Mouse (Mus musculus) telencephalon, adult 2 months (tissue): Measurements from ENCODE around the gene Lonp1.
"Not testable (repeated sequence)": the region's sequence is repeated elsewhere in the genome, so short reads cannot be mapped to it uniquely, and the experiment has no call there.

ENCODE experiments used
- DNase-seq: peaks from one replicate; pipeline ENCODE4 v3.0.0-alpha.2; 2011; ENCODE audit warnings: low read depth, low spot score

Gene Lonp1

DNA sequence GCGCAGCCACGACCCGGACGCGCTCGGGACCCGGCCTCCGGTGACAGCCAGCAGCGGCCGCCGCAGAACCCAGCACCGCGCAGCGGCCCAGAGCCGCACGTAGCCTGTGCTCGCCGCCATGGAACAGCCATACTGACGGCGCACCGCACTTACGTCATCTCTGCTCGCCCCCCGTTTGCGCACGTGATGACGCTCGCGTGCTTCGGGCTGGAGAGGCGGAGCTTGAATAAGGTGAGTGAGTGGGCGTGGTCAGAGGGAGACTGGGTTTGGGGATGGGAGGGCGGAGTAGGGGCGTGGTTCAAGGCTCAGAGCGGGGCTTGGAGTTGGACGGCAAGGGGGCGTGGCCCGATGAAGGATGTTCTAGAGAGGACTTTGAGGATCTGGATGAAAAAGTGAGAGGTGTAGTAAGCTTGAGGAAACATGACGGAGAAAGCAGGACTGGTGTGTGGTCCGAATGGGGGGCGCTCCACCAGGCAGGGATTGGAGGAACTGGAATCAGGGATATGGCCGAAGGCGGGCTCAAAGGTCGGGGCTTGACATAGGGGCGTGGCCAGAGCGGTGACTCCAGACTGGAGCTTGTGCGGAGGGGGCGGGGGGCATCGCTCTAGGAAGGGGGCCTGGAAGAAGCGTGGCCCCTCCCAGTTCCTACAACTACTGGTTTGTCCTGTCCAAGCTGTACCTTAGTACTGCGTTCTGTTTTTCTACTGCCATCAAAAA, at the start of gene Lonp1:
Gene Lonp1 (minus strand): TSS at position 134 of the 717 bp plus-strand sequence.
- peak; percentile 95 for DNase-seq

DNA sequence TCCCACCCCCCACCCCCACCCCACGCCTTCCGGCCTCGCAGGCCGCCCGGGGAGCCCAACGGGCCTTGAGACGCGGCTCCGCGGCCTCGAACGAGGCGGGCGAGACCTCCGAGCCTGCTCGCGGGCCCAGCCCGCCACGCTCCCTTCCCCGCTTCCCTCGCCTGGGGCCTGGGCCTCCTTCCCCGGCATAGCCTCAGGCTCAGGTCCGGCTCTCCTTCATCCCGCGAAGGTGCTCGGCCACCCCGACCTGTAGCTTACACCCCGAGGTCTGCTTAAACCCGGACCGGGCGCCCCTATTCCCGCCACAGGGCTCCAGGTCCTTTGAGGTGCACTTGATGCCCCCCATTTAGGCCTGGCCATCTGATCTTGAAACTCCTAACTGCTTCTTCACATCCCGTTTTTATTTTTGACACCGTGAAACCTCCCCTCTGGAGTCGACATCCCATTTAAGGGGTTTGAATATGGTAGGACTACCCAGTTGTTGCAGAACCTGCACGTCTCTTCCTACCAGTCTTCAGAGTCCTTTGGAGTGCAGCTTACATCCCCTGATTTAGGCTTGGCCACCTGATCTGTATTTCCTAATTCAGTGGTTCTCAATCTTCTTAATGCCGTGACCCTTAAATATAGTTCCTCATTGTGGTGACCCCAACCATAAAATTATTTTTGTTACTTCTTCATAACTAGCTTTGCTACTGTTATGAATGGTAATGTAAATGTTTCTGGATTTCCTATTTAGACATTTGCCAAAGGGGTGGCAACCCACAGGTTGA, 47.1 kb upstream of the Lonp1 start:
- DNase-seq, result no peak

DNA sequence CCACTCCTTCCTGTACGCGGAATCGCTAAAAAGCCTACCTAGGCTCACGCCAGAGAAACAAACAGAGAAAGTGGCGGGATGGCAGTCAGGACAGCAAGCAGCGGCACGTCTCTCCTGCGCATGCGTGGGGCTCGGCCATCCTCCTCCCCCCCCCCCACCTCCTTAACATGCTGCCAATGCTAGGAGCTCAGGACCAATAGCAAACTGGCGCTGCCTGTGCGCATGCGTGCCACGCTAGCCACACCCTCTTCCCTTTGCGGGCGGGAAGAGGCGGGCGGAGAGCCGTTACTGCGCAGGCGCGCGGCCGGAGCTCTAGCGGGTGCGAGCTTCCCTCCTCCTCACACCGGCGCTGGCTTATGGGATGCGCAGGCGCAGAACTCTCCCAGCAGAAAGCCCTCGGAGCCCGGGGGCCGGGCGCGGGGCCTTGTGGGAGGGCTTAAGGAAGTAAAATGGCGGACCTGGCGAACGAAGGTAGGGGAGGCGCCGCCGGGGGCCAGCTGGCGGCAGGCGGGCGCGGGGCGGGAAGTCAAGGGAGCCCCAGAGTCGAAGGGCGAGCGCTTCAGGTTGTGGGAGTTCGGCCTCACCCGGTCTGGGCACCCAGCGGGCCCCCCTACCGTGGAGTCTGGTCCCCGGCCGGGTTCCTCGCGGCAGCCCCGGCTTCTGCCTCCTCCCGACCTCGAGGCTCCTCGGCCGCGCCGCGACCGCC, 46.4 kb upstream of the Lonp1 start, which contains the start of gene Ranbp3:
Gene Ranbp3 (plus strand): TSS at position 354 of the 706 bp plus-strand sequence.
- peak; percentile 98 for DNase-seq

DNA sequence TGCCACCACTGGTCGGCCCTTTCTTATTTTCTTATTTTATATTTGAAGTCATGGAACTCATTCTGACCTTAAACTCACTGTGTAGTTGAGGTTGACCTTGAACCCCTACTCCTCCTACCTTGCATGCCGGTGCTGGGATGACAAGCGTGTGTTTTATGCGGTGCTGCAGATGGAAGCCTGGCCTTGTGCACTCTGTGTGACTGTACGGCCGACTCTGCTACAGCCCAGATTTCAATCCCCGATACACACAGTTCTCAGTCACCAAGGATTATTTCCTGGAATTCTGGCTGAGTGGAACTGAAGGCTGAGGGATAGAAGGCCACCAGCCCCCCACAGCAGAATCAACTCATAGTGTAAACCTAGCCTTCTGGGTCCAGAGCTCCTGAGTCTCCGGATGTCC, 43.1 kb upstream of the Lonp1 start:
- DNase-seq, result no peak

DNA sequence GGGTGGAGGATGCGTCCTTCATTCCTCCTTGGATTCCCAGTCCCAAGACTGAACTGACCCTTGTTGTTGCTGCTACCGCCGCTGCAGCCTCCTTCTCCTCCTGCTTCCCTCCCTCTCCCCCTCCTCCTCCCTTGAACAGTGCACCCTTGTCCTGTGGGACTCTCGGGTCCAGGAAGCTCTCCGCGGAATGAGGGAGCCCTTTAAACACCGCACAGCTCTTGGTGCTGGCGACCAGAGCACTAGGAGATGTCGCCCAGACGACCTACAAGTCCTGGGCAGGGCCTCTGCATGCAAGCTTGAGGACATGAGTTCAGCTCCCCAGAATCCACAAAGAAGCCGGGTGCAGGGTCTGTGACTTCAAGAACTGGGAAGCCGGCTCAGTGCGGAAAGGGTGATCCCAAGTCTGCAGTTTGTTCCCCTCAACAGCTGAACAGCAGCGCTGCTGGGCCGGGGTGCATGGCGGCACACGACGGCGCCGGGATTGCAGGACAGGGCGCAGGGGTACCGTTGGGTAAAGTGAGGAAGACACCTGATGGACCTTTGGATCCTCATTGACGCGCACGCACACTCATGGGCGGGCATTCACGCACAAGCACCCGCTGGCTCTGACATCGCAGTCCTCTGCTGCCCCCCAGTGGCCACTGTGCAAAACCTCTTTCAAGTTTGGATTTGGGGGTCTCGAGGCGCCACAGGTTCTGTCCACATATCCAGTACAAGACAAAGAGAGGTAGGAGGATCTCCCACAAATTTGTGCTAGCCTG, 41.9 kb upstream of the Lonp1 start:
- DNase-seq, result peak; percentile 49

DNA sequence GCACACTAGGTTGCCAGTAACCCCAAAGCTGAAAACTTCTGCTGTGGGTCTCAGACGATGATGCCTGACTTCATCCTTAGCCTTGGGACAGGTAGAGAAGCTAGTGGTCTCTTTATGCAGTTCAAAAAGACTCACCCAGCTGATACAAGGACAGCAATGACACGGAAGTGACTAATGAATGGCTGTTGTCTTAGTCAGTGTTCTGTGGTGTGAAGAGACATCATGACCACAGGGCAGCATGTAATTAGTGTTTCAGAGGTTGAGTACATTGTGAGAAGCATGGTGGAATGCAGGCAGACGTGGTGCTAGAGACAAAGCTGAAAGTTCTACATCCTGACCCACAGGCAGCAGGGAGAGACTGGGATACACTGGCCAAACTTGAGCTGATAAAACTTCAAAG, 40.9 kb upstream of the Lonp1 start:
- no peak for DNase-seq

DNA sequence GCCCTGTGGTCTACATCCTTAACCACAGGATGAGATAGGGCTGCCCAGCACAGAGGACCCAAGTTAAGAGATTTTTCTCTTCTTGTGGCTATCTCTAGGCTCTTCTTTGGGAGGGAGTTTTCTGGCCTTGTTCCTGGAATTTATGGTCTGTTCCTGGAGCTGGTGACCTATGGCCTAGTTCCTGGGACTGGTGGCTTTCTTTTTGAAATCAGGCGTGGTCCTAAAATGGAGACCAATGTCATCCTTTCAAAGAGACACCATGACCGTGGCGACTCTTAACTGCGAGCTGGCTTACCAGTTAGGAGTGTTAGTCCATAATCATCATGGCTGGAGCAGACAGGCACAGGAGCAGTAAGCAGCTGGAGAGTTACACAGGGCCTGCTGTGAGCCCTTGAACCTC, 39.7 kb upstream of the Lonp1 start:
- DNase-seq, result no peak

DNA sequence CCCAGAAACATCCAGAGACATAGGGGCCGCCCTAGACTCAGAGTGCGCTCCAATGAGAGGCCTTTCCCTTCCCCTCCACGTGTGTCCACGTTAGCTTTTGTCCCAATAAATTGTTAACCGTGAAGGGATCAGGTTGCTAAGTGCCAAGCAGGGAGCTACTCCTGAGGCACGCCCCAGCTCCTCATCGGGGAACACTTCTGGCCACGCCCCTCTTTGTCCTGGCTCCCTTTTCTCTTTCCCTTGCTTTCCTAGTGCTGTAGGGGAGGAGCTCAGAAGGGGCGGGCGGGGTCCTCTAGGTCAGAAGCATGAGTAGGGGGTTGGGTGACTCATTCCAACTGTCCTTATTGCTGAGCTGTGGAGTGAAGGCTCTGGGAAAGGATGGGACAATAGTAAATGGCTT, 37.6 kb upstream of the Lonp1 start:
- DNase-seq, result no peak

DNA sequence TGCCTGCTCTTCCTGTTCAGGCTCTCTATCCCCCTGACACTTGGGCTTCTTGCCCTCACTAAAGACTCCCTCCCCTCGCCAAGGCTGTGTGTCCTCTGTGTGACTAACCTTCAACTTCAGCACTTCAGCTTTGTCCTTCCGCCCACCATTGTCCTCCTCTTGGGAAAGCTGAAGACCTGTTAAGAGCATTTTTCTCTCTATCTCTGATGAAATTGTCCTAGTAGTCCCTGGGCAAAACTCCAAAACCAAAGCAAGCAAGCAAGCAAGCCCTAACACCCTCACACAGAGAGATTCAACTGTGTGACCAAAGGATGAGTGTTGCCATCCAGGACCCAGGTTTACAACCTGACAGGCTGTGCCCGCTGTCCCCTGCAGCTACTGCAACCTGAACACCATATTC, 37.0 kb upstream of the Lonp1 start:
- DNase-seq, result no peak

DNA sequence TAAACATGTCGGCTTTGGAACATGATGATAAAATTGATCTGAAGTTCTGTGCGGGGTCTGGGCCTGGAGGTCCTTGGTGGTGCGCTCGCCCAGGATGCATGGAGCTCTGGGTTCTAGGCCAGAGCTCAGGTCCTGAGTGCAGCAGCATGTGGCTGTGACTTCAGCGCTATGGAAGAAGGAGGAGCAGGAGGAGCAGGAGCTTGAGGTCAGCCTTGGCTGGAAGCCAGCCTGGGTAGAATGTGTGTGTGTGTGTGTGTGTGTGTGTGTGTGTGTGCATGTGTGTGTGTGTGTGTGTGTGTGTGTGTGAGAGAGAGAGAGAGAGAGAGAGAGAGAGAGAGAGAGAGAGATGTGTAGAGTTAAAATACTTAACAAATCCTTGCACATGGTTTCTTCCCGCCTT, 29.5 kb upstream of the Lonp1 start:
- no peak for DNase-seq

DNA sequence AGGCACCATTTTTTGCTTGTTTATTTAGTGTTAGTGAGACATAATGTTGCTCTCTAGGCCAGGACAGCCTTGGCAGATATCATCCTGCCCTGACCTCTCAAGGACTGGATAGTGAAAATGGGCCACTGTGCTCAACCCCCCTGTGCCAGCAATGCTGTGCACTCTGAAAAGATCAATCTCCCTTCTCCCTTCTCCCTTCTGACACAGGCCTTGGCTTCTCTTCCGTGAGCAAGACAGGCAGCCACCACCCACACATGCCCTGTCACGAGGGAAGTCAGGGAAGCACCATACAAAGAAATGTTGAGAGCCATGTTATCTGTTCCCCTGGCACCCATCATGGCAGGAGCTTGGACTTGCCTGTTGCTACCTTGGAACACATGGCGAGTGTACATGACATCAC, 28.6 kb upstream of the Lonp1 start:
- no peak for DNase-seq

DNA sequence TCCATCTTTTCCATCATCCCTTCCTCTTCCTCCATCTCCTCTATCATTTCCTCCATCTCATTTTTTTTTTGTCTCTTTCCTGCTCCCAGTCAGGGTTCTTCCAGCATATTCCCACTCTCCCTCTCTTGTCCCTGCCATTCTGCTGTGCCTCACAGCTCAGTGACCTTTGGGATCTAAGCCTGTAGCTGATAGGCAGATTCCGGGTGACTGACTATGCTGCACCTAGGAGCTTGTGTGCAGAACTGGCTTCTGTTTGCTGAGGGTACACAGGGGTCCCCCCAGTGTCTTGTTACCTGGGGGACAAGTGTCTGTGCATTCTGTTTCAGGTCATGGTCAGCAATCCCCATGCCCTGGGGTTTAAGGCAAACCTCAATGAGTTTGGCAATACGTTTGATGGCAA, 28.1 kb upstream of the Lonp1 start:
- no peak for DNase-seq

DNA sequence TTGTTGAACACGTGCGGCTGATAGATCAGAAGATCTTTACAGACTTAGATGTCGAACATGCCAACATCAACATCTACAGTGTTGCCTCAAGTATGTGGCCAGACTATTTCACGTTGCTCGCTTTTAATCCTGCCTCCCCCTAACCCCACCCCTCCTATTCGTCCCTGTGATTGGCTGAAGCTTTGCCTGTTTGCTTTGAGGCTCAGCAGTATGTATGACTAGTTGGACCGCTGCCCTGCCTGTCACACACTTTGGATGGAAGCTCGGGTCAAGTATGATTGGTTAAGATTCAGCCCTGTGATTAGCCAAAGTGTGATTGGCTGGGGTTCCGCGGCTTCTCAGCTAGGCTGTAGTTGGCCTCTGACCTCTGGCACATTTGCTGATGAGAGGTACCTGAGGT, 25.1 kb upstream of the Lonp1 start:
- DNase-seq, result no peak

DNA sequence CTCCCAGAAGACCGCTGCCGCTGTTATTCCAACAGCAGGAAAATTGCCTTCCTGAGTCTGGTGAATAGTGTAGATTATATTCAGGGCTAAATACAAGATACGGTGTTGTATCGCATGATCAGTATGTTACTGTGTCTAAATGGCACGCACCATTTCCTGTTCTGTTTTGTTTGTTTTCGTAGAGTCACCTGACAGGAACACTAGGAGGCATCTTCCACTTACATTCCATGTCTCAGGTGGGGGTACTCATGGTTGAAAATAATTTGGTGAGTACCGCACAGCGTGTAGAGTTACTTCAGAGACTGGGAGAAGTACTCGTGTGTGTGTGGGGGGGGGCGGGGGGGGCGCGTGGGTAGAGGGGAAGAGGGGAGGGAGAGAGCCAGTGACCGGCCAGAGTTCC, 20.9 kb upstream of the Lonp1 start:
- no peak for DNase-seq

DNA sequence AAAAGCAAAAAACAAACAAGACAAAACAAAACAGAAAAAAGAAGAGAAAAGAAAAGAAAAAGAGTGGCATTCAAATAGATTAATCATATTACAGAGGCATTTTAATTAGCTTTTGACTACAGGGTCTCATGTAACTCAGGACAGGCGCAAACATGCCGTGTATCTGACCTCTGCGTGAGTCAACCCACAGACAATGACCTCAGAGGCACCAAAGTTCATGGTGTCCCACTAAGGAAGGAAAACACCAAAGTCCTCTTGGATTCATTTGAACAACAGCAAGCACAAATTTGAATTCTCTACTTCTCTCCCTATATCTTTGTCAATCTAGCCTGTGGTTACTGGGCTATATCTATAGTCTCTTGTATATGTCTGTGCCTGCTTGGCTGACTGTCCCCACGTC, 16.6 kb upstream of the Lonp1 start:
- DNase-seq, result no peak

DNA sequence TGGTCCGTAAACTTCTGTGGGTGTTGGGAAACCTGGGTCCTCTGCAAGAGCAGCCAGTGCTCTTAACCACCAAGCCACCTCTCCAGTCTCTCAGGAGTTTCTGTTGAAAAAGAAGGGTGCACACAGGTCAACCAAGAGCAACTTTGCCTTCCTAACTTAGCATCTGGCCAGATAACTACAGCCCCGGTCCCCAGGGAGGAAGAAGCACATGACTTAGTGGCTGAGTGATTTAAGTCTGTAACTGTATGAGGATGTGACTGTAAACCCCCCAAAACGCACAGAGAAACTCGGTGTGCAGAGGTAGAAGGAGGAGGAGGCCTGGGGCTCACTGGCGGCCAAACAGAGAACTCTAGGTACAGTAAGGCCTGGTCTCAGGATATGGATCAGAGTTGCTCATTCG, 7.3 kb upstream of the Lonp1 start:
- no peak for DNase-seq

DNA sequence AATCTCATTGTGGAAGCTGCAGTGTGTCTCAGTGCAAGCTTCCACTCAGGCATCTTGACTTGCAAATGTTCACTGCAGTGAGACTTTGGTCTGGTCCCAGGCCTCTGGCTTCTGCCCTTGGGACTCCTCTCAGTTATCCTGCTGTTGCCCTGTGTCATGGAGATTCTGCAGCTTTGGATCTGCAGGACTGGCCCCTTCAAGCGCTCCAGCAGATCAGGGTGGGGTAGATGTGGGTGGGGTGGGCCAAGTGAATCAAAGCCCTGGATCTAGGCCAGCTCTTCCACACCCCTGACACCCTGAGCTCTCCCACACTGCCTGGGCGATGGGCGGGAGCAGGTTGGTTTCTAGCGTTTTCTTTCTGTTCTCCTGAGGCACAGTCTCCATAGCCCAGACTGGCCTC, 5.1 kb upstream of the Lonp1 start:
- DNase-seq, result no peak

DNA sequence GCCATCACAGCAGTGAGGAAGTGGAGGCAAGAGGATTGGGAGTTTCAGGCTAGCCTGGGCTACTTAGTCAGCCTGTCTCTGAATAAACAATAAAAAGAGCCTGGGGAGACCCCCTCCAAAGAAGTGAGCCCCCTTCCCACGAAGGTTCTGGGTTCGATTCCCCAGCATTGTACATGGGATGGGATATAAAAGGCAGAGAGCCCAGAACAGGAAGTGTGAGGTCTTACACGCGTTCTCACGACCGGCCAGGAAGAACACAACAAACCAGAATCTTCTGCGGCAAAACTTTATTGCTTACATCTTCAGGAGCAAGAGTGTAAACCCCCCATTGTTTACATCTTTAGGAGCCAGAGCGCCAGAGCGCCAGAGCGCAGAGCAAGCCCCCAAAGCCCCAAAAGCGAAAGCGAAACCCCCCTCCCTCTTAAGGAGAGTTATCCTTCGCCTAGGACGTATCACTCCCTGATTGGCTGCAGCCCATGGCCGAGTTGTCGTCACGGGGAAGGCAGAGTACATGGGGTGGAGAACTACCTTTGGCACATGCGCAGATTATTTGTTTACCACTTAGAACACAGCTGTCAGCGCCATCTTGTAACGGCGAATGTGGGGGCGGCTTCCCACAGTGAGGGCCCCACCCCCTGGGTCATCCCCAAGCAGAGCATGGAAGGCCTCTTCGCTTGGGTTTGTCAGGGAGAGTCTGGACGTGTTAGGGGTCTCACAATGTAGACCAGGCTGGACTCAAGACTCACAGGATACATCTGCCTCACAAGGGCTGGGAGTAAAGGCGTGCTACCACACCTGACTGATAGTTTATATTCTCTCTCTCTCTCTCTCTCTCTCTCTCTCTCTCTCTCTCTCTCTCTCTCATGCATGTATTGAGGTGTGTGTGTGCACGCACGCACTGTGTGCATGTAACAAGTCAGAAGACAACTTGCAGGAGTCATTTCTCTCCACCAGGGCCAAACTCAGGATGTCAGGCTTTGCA, 3.4 kb upstream of the Lonp1 start:
- DNase-seq, result not testable (repeated sequence)

DNA sequence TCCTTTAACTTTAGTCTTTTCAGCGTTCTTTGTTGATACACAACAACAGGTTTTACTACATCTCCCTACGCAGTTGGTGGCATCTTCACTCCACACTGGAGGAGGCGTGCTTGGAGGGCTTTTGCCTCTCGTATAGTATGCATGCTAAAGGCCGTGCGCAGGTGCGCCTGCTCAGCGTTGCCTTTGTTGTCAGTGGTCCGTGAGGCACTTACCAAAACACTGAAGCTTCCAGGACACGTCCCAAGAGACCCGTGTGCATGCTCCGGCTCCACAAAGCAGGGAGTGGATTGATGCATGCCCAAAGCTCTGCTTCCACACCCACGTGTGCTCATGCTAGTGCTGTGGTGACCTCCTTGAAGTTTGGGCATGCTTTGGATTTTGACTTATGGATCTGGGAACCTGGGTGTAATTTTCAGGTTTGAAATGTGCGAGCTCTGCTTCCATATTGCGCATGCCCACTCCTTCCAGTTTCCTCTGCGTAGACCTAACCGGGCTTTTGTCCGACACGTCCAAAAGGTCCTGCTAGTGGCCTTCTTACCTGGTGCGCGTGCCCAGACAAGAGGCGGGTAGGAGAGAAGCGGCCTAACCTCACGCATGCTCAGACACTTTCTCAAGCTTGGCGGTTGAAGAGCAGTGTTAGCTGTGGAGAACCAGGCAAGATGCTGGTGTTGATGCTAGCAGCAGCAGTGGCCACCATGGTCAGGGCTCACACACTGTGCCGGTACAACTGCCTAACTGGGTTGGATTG, 1.0 kb upstream of the Lonp1 start, which contains the start of gene Catsperd:
Gene Catsperd (plus strand): TSS at position 614 of the 748 bp plus-strand sequence.
- DNase-seq, result no peak

DNA sequence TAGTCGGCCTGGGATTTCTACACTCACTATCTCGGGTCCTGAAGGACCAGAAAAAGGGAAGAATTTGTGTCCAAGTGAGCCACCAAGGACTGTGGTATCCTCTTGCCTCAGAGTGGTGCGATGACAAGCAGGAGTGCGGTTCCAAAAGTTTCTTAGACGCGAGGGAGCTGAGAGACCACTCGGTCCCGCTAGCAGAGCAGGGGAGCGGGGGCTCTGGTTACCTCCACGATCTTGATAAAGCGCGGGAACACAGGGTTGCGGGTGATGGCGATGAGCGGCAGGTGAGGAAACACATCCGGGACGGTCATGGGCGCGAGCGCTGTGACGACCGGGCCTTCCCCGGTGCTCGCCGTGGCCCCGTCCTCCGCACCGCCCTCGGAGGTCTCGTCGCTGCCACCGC, 427 bp downstream of the Lonp1 start:
- DNase-seq, result no peak
